Mouse (Mus musculus): ENCODE measurements around the gene Ltb4r2. TPM values are rescaled to one million over a fixed set of nuclear protein-coding genes. Genes with fewer than 3 reads are reported as not detected.

The Ltb4r2 gene
- polyA plus RNA-seq, 1 experiment: 5.6 TPM

DNA sequence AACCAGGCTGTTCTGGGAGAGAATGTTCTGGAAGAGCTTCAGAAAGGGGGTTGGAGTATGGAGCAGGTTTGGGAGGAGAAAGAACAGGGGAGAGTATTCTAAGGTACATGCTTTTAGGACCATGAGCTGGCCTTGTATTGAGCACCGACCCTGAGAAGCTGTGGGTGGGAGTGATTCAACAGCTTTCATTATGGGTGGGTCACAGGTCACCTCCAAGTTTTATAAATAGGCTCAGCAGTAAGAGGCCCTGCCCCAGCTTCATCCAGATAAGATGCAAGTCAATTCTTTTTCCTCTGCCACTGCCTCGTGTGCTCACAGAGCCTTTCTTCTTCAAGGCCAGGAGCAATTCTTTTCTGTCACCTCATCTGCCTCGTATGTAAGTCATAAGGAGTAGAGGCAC is 15.9 kb downstream of the Ltb4r2 start:
- Histone ChIP-seq H3K36me3 (replicated peaks; ENCODE audit: low read length) (no peaks in the 10 kb centered on the region), H3K4me3 (replicated peaks) (no peak overlapping the region), H3K27me3 (replicated peaks) (peaks cover 52% of the 10 kb centered on the region), H3K4me1 (peaks cover 44% of the 10 kb centered on the region), H3K9me3 (no peaks in the 10 kb centered on the region)
- no peak for TF ChIP-seq FLI1 (IDR thresholded peaks at IDR 0.05; ENCODE audit: low read length)
- no peak for TF ChIP-seq GATA1 (IDR thresholded peaks at IDR 0.05; ENCODE audit: borderline replicate concordance, low read length)

DNA sequence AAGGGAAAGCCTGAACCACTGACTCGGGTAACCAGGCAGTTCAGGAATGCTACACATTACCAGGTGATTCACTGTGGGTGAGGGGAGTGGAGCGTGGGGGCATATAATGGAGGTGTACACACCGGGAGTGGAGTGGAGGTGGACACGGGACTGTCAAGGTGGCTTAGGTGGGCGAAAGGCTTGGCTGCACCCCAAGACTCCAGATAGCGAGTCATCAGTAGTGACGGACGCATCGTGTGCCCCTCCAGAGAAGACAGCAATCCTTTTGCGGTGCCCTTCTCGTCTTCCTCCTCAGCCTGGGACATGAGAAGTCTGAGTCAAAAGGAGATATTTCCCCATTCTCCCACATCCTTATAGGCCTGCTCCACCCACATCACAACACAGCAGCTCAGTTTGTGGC is 16.6 kb downstream of the Ltb4r2 start:
- H3K27me3 ChIP-seq (replicated peaks): peaks cover 51% of the 10 kb centered on the region
- no peaks in the 10 kb centered on the region for H3K9me3 ChIP-seq
- TF ChIP-seq FLI1 (IDR thresholded peaks at IDR 0.05; ENCODE audit: low read length) (no peak), GATA1 (IDR thresholded peaks at IDR 0.05; ENCODE audit: borderline replicate concordance, low read length) (no peak)
- peak overlapping the region; percentile 15 for H3K4me3 ChIP-seq (replicated peaks)
- peaks cover 46% of the 10 kb centered on the region for H3K4me1 ChIP-seq
- H3K36me3 ChIP-seq (replicated peaks; ENCODE audit: low read length): no peaks in the 10 kb centered on the region

DNA sequence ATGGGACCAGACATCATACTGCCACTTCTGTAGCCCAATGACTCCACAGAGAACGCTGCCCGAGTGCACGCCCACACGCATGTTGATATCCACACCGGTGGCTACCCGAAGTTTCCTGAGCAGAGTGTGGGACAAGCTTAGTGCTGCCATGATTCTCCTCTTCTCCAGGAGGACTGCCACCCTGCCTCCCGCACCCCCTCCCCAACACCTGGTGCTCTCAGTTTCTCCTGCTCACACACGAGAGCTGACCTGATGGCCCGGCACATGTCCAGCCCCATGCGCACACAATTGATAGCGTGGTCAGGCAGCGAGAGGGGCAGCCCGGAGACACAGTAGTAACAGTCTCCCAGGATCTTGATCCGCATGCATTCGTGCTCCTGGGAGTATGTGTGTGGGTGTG is 17.5 kb downstream of the Ltb4r2 start:
- no peaks in the 10 kb centered on the region for H3K36me3 ChIP-seq (replicated peaks; ENCODE audit: low read length)
- H3K9me3 ChIP-seq: no peaks in the 10 kb centered on the region
- TF ChIP-seq GATA1 (IDR thresholded peaks at IDR 0.05; ENCODE audit: borderline replicate concordance, low read length) (no peak), FLI1 (IDR thresholded peaks at IDR 0.05; ENCODE audit: low read length) (no peak)
- H3K4me1 ChIP-seq: peaks cover 50% of the 10 kb centered on the region
- H3K4me3 ChIP-seq (replicated peaks): no peak overlapping the region
- H3K27me3 ChIP-seq (replicated peaks): peaks cover 50% of the 10 kb centered on the region

DNA sequence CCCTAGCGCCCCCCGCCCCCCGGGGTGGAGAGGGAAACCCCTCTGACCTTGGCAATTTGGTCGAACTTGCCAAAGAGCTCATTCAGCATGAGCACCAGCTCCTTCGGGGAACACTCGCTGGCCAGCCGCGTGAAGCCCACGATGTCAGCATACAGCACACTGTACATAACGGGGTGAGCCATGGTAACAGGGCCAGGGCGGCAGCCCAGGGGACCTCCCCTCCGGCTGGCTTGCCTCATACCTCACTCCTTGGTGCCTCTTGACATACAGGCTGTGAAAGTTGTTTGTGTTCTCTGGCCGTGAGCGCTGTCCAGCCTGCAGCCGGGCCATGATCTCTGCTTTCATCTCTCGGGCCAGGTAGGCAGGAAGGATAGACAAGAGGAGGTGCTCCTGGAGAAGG is 18.4 kb downstream of the Ltb4r2 start:
- H3K36me3 ChIP-seq (replicated peaks; ENCODE audit: low read length): peaks cover 4% of the 10 kb centered on the region
- H3K27me3 ChIP-seq (replicated peaks): peaks cover 44% of the 10 kb centered on the region
- TF ChIP-seq GATA1 (IDR thresholded peaks at IDR 0.05; ENCODE audit: borderline replicate concordance, low read length): no peak
- no peak for TF ChIP-seq FLI1 (IDR thresholded peaks at IDR 0.05; ENCODE audit: low read length)
- H3K4me3 ChIP-seq (replicated peaks): no peak overlapping the region
- peaks cover 42% of the 10 kb centered on the region for H3K4me1 ChIP-seq
- no peaks in the 10 kb centered on the region for H3K9me3 ChIP-seq

DNA sequence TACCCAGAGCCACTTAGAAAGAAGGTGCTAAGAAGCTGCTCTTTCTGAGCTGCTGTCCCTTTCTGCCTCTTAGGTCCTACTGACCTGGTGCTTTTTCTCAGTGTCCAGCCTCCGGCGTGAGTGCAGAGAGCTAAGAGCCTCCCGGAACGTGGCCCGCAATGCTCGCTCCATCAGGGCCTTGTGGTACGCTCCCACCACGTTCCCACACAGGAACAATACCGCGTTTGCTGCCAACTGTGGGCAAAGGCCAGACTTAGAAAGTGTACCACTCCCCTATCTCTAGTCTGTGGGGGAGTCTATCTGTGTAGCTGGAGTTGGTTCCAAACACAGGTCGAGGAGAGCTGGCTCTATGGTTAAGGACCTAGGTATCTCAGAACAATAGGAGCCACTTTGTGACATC is 19.5 kb downstream of the Ltb4r2 start:
- TF ChIP-seq FLI1 (IDR thresholded peaks at IDR 0.05; ENCODE audit: low read length): no peak
- TF ChIP-seq GATA1 (IDR thresholded peaks at IDR 0.05; ENCODE audit: borderline replicate concordance, low read length): no peak
- H3K27me3 ChIP-seq (replicated peaks): peaks cover 37% of the 10 kb centered on the region
- H3K4me1 ChIP-seq: peaks cover 42% of the 10 kb centered on the region
- no peak overlapping the region for H3K4me3 ChIP-seq (replicated peaks)
- no peaks in the 10 kb centered on the region for H3K9me3 ChIP-seq
- peaks cover 14% of the 10 kb centered on the region for H3K36me3 ChIP-seq (replicated peaks; ENCODE audit: low read length)

DNA sequence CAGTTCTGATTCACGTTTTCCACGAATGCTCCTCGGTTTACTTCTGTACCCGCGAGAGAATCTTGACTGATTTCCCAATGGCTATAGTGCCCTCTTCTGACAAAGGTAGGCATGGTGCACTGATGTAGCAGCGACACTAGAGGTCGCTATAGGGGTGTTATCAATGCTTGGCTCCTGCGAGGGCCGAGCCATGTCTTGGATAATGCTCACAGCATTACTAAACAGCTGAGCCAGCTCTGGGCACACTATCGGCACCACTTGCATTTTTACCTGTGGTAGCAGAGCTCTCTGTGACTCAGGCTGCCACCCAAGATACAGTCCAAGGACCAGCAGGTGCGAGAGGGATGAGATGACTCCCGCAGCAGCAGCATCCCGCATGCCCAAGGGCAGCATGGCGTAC is 20.1 kb downstream of the Ltb4r2 start:
- Histone ChIP-seq H3K9me3 (no peaks in the 10 kb centered on the region), H3K27me3 (replicated peaks) (peaks cover 36% of the 10 kb centered on the region), H3K36me3 (replicated peaks; ENCODE audit: low read length) (peaks cover 20% of the 10 kb centered on the region), H3K4me1 (peaks cover 42% of the 10 kb centered on the region), H3K4me3 (replicated peaks) (peak overlapping the region; percentile 84)
- TF ChIP-seq FLI1 (IDR thresholded peaks at IDR 0.05; ENCODE audit: low read length) (no peak), GATA1 (IDR thresholded peaks at IDR 0.05; ENCODE audit: borderline replicate concordance, low read length) (no peak)

DNA sequence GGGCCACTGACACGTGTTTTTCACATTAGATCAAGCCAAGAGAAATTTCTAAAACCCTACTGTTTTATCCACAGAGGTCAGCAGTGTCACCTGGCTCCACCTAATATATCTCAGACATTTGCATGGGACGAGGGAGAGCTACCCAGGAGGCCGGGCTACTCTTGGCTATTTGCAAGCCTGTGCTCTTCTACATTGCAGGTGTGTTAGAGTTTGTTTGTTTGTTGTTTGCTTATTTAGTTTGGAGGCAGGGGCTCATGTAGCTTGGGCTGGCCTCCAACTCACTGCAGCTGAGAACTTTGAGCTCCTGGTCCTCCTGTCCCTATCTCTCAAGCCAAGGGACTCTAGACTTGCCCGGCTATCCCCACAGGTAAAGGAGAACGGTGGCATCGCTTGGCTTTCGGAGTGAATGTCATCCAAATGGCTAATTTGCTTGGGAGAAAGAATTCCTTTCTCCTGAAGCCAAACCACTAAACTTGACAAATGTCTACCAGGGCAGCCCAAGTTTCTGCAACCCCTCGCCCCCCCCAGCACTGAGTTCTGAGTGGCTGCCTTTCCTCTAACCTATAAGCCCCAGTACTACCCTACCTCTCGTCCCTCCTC is 21.2 kb downstream of the Ltb4r2 start:
- peaks cover 32% of the 10 kb centered on the region for H3K36me3 ChIP-seq (replicated peaks; ENCODE audit: low read length)
- H3K9me3 ChIP-seq: no peaks in the 10 kb centered on the region
- peaks cover 36% of the 10 kb centered on the region for H3K27me3 ChIP-seq (replicated peaks)
- no peak for TF ChIP-seq FLI1 (IDR thresholded peaks at IDR 0.05; ENCODE audit: low read length)
- no peak for TF ChIP-seq GATA1 (IDR thresholded peaks at IDR 0.05; ENCODE audit: borderline replicate concordance, low read length)
- H3K4me3 ChIP-seq (replicated peaks): no peak overlapping the region
- peaks cover 39% of the 10 kb centered on the region for H3K4me1 ChIP-seq

DNA sequence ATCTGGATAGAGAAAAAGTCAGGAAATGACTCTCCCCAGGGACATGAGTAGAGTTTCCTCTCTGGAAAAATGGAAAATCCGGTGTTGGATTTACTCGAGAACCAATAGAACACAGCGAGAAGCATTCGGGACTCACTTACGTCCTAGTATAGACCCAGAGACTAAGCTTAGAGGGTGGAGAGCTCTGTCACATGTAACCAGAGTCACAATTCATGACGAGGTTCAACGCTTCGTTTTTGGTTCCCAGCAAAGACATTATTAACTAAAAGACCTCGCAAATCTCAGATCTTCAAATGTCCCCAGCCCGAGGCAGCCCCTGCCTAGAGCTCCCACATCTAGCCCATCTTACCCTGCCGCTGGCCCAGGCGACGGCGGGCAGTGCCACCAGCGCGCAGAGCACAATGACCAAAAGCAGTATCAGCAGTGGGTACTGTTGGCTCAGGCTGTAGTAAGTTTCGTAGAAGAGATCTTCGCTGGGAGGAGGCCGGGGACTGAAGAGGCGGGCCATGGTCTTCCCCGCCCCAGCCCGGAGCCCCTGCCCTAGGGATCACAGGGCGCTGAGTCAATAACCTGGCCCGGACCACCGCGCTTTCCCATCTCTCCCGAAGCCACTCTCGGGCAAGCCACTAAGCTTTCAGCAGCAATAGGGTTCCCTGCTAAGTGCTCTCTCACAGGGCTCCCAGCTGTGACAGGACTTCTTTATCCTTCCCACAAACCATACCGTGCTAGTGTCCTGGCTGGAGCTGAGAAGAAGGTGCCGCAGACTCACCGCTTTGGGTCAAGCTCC is 22.1 kb downstream of the Ltb4r2 start:
- H3K4me1 ChIP-seq: peaks cover 41% of the 10 kb centered on the region
- H3K4me3 ChIP-seq (replicated peaks): no peak overlapping the region
- peaks cover 32% of the 10 kb centered on the region for H3K27me3 ChIP-seq (replicated peaks)
- H3K36me3 ChIP-seq (replicated peaks; ENCODE audit: low read length): peaks cover 35% of the 10 kb centered on the region
- no peaks in the 10 kb centered on the region for H3K9me3 ChIP-seq
- TF ChIP-seq FLI1 (IDR thresholded peaks at IDR 0.05; ENCODE audit: low read length) (no peak), GATA1 (IDR thresholded peaks at IDR 0.05; ENCODE audit: borderline replicate concordance, low read length) (no peak)

DNA sequence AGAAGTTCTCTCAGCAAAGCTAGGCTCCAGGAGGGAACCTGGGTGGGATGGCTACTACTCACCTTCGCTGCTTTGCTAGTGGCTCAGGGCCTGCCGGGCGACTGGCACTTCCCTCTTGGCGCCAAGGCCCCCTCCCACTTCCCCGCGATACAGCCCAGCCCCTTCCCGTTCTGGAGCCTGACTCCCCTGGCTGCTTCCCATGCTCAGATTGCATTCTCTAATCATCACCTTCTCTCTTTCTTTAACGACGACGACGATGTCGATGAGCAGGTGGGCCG is 22.7 kb downstream of the Ltb4r2 start, which contains the start of gene Adcy4:
Gene Adcy4 (minus strand): TSS at position 138 of the 278 bp plus-strand sequence.
- Histone ChIP-seq H3K36me3 (replicated peaks; ENCODE audit: low read length) (peaks cover 35% of the 10 kb centered on the region), H3K27me3 (replicated peaks) (peaks cover 28% of the 10 kb centered on the region), H3K4me3 (replicated peaks) (no peak within 1 kb of the TSS), H3K9me3 (no peaks in the 10 kb centered on the region), H3K4me1 (peaks cover 42% of the 10 kb centered on the region)
- TF ChIP-seq GATA1 (IDR thresholded peaks at IDR 0.05; ENCODE audit: borderline replicate concordance, low read length) (no peak), FLI1 (IDR thresholded peaks at IDR 0.05; ENCODE audit: low read length) (no peak)

DNA sequence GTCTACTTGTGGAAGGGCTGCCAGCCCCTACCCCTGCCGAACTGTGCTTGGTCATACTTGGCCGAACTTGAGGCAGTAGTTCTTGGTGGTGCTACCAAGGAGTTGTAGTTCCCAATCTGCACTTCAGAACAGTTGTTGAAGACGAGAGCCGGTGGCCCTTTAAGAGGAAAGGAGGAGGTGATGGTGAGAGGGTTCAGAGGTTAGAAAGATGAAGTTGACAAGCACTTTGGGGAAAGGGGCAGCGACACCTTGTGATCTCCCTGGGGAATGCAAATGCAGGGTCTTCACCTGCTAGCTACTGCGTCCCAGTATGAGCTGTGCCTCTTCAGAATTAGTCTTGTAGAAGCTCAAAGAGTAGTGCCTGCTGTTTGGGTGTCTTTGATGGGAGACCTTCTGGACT is 24.0 kb downstream of the Ltb4r2 start:
- TF ChIP-seq GATA1 (IDR thresholded peaks at IDR 0.05; ENCODE audit: borderline replicate concordance, low read length): no peak
- Histone ChIP-seq H3K36me3 (replicated peaks; ENCODE audit: low read length) (peaks cover 35% of the 10 kb centered on the region), H3K4me3 (replicated peaks) (no peak overlapping the region), H3K9me3 (no peaks in the 10 kb centered on the region), H3K4me1 (peaks cover 43% of the 10 kb centered on the region), H3K27me3 (replicated peaks) (peaks cover 17% of the 10 kb centered on the region)
